In the genomic region with DNA sequence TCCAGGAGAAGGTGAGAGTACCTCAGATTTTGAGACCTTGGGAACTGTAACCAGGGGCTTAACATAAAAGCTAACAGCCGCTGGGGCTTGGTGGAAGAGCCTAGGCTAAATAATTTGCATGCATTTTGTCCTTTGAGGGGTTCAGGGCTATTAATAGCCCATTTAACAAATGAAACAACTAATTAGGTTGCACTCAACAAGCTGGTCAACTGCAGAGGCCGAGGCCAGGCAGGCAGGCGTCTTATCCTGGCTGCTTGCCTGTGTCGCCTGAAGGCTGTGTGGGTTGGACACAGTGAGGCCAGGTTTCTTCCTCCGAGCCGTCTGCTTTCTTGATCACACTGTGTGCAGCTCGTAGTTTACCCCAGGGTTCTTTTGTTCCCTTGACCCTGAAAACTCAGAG, we compare ENCODE assay signal across 9 mouse cellular contexts. TPM values are rescaled to one million over a fixed set of nuclear protein-coding genes. Genes with fewer than 3 reads are reported as not detected.
A peak's percentile ranks its signal among the peaks of the same experiment; 100 is the strongest.
DNase-seq lines count a peak whose midpoint lies in the region; ATAC-seq lines count a peak whose summit lies in the region.
"Had no signal": no experiment of that assay in that cellular context is flagged by ENCODE, and none has a peak within 500 bp of the region (broad histone marks: within the 10 kb centered on the region; RNA-seq: fewer than 3 reads in every experiment).

No protein-coding gene starts in this region.

- ATAC-seq in liver, embryonic 13.5 days (ENCODE audit: low read depth), result no peak
- no peak for ATAC-seq in liver, embryonic 11.5 days (replicated peaks; ENCODE audit: low FRiP score)
- ATAC-seq in forebrain, embryonic 14.5 days, result no peak

- DNase-seq in liver, embryonic 13.5 days, result no peak
- no peak for DNase-seq in liver, embryonic 11.5 days (ENCODE audit: low spot score)
- DNase-seq in cerebellum, adult 9-10 months, result peak; percentile 88
- DNase-seq in forebrain, embryonic 14.5 days (ENCODE audit: low spot score), result peak; percentile 75
- DNase-seq in layer of hippocampus, adult 8-10 months (ENCODE audit: low spot score in 2 of 2), result peak; percentile 71 to 75
- DNase-seq in right cerebral cortex, postnatal 25 days, result peak; percentile 59
- no peak for DNase-seq in urinary bladder, adult 18-20 months (ENCODE audit: low spot score in 2 of 2)
- no peak for DNase-seq in gastrocnemius, adult 8-10 months (ENCODE audit: low spot score in 2 of 2)

- H3K4me3 ChIP-seq in liver, embryonic 13.5 days (replicated peaks), result no peak overlapping the region
- no peak overlapping the region for H3K4me3 ChIP-seq in liver, embryonic 11.5 days (ENCODE audit: low read depth, low read length)
- H3K4me3 ChIP-seq in forebrain, embryonic 14.5 days (ENCODE audit: low read depth, low read length), result 0 out of 2 replicates have a peak overlapping the region, but pooled peaks have one; percentile 1

- H3K4me1 ChIP-seq in liver, embryonic 13.5 days (replicated peaks), result peaks cover 47% of the 10 kb centered on the region
- H3K4me1 ChIP-seq in liver, embryonic 11.5 days (replicated peaks; ENCODE audit: control insufficient read depth, insufficient read depth, low read length), result peaks cover 32% of the 10 kb centered on the region
- H3K4me1 ChIP-seq in forebrain, embryonic 14.5 days (ENCODE audit: control insufficient read depth, insufficient read depth, low read length), result peaks cover 79% of the 10 kb centered on the region

- H3K27me3 ChIP-seq in liver, embryonic 13.5 days, result peaks cover 16% of the 10 kb centered on the region
- peaks cover 5% of the 10 kb centered on the region for H3K27me3 ChIP-seq in liver, embryonic 11.5 days (replicated peaks; ENCODE audit: control insufficient read depth, insufficient read depth, low read length)
- no peaks in the 10 kb centered on the region for H3K27me3 ChIP-seq in forebrain, embryonic 14.5 days (replicated peaks; ENCODE audit: control insufficient read depth, insufficient read depth, low read length)

- H3K36me3 ChIP-seq in liver, embryonic 13.5 days, result no peaks in the 10 kb centered on the region
- no peaks in the 10 kb centered on the region for H3K36me3 ChIP-seq in liver, embryonic 11.5 days (ENCODE audit: control insufficient read depth, insufficient read depth, low read length)
- H3K36me3 ChIP-seq in forebrain, embryonic 14.5 days (ENCODE audit: control insufficient read depth, insufficient read depth, low read length), result peaks cover 5% of the 10 kb centered on the region; the same call in 1 of the 2 replicates

- H3K9me3 ChIP-seq in liver, embryonic 13.5 days (replicated peaks), result no peaks in the 10 kb centered on the region
- H3K9me3 ChIP-seq in liver, embryonic 11.5 days (ENCODE audit: control insufficient read depth, low read length), result no peaks in the 10 kb centered on the region
- no peaks in the 10 kb centered on the region for H3K9me3 ChIP-seq in forebrain, embryonic 14.5 days (replicated peaks; ENCODE audit: control insufficient read depth, low read length)

- 58% methylated on average over 7 of the region's 7 CpGs for WGBS in liver, embryonic 13.5 days (ENCODE audit: insufficient replicate concordance)
- 66% methylated on average over 7 of the region's 7 CpGs for WGBS in liver, embryonic 11.5 days
- WGBS in forebrain, embryonic 14.5 days, result 6% methylated on average over 7 of the region's 7 CpGs

- H3K9ac ChIP-seq in liver, embryonic 13.5 days, result no peak overlapping the region
- H3K9ac ChIP-seq in liver, embryonic 11.5 days (ENCODE audit: low read depth, low read length), result no peak overlapping the region
- H3K9ac ChIP-seq in forebrain, embryonic 14.5 days (ENCODE audit: low read length), result no peak overlapping the region

- H3K27ac ChIP-seq in liver, embryonic 13.5 days, result peak overlapping the region; percentile 18; the same call in 1 of the 2 replicates
- no peak overlapping the region; the same call in 1 of the 2 replicates for H3K27ac ChIP-seq in liver, embryonic 11.5 days (ENCODE audit: low read depth, low read length)
- H3K27ac ChIP-seq in forebrain, embryonic 14.5 days (ENCODE audit: low read depth, low read length), result peak overlapping the region; percentile 86

- H3K4me2 ChIP-seq in liver, embryonic 13.5 days, result no peak overlapping the region
- no peak overlapping the region for H3K4me2 ChIP-seq in liver, embryonic 11.5 days
- H3K4me2 ChIP-seq in forebrain, embryonic 14.5 days (ENCODE audit: low read length), result peak overlapping the region; percentile 86

RNA-seq across cellular contexts. Expression of gene Ralgds, which starts 22.7 kb away (rescaled TPM):
- 1.7 and 2.5 TPM in 2 replicates for polyA plus RNA-seq in liver, embryonic 13.5 days (2015; fragmentation: Nextera tagmentation; extraction: Ambion mirVana)
- polyA plus RNA-seq in liver, embryonic 11.5 days (2014; fragmentation: Nextera tagmentation; extraction: Ambion mirVana), result 11.3 and 12.9 TPM in 2 replicates
- 63.3 and 82.1 TPM in 2 replicates for polyA plus RNA-seq in forebrain, embryonic 14.5 days (2014; fragmentation: Nextera tagmentation; extraction: Ambion mirVana)
- 100 to 1,000 TPM; 105 to 142 (median 118) TPM for total RNA-seq in layer of hippocampus, adult 8-10 months (2022)
- 10 to 100 TPM in 2 of 4 experiments, 1 to 10 TPM in 2; 8.1 to 11.1 (median 9.4) TPM for total RNA-seq in gastrocnemius, adult 8-10 months (2022)

RNA-seq across cellular contexts. Expression of gene Cel, which starts 27.6 kb away (rescaled TPM):
- 0.05 and 0.34 TPM in 2 replicates for polyA plus RNA-seq in liver, embryonic 13.5 days (2015; fragmentation: Nextera tagmentation; extraction: Ambion mirVana)
- polyA plus RNA-seq in liver, embryonic 11.5 days (2014; fragmentation: Nextera tagmentation; extraction: Ambion mirVana), result not detected in 2 replicates
- polyA plus RNA-seq in forebrain, embryonic 14.5 days (2014; fragmentation: Nextera tagmentation; extraction: Ambion mirVana), result not detected in 2 replicates
- total RNA-seq in layer of hippocampus, adult 8-10 months (2022), result not detected
- total RNA-seq in gastrocnemius, adult 8-10 months (2022), result not detected
- total RNA-seq: layer of hippocampus, postnatal 10 days had no signal

RNA-seq across cellular contexts. Expression of gene Gm10134, which starts 29.8 kb away (rescaled TPM):
- polyA plus RNA-seq in liver, embryonic 13.5 days (2015; fragmentation: Nextera tagmentation; extraction: Ambion mirVana), result 0.52 and 1.1 TPM in 2 replicates
- 0.73 and 0.78 TPM in 2 replicates for polyA plus RNA-seq in liver, embryonic 11.5 days (2014; fragmentation: Nextera tagmentation; extraction: Ambion mirVana)
- 0.94 TPM in 1 of 2 replicates, not detected in the other for polyA plus RNA-seq in forebrain, embryonic 14.5 days (2014; fragmentation: Nextera tagmentation; extraction: Ambion mirVana)
- total RNA-seq in layer of hippocampus, adult 8-10 months (2022), result 1 to 10 TPM in 3 of 4 experiments, not detected in 1; 1.5 to 4.1 (median 1.7) TPM
- total RNA-seq in gastrocnemius, adult 8-10 months (2022), result 1 to 10 TPM in 1 of 4 experiments, not detected in 3; 1.6 TPM

RNA-seq across cellular contexts. Expression of gene Gbgt1, which starts 39.0 kb away (rescaled TPM):
- 0.36 and 0.44 TPM in 2 replicates for polyA plus RNA-seq in liver, embryonic 13.5 days (2015; fragmentation: Nextera tagmentation; extraction: Ambion mirVana)
- polyA plus RNA-seq in liver, embryonic 11.5 days (2014; fragmentation: Nextera tagmentation; extraction: Ambion mirVana), result 0.22 and 0.32 TPM in 2 replicates
- polyA plus RNA-seq in forebrain, embryonic 14.5 days (2014; fragmentation: Nextera tagmentation; extraction: Ambion mirVana), result 0.22 and 0.33 TPM in 2 replicates
- total RNA-seq in layer of hippocampus, adult 8-10 months (2022), result 1 to 10 TPM; 2.1 to 6.6 (median 3.4) TPM
- total RNA-seq in gastrocnemius, adult 8-10 months (2022), result under 1 TPM; 0.36 to 0.99 (median 0.62) TPM

RNA-seq across cellular contexts. Expression of gene Gtf3c5, which starts 47.9 kb away (rescaled TPM):
- polyA plus RNA-seq in liver, embryonic 13.5 days (2015; fragmentation: Nextera tagmentation; extraction: Ambion mirVana), result 16.9 and 19.3 TPM in 2 replicates
- polyA plus RNA-seq in liver, embryonic 11.5 days (2014; fragmentation: Nextera tagmentation; extraction: Ambion mirVana), result 30.8 and 32.9 TPM in 2 replicates
- 20.5 and 28.6 TPM in 2 replicates for polyA plus RNA-seq in forebrain, embryonic 14.5 days (2014; fragmentation: Nextera tagmentation; extraction: Ambion mirVana)
- 10 to 100 TPM; 18.6 to 21.2 (median 19.5) TPM for total RNA-seq in layer of hippocampus, adult 8-10 months (2022)
- 1 to 10 TPM; 6.5 to 8.2 (median 7.4) TPM for total RNA-seq in gastrocnemius, adult 8-10 months (2022)

Comparison
In these comparisons a context has a peak if more than half of its experiments do, and no peak if none do; other contexts are left out.
1. DNase-seq: peak in cerebellum, adult 9-10 months (single experiment), forebrain, embryonic 14.5 days (single experiment), layer of hippocampus, adult 8-10 months (2 of 2) and right cerebral cortex, postnatal 25 days (single experiment); none in liver, embryonic 13.5 days (single experiment), liver, embryonic 11.5 days (single experiment), urinary bladder, adult 18-20 months (0 of 2) and gastrocnemius, adult 8-10 months (0 of 2).